Mouse (Mus musculus) fibroblast of lung, adult 2 months (primary cell): ENCODE results near the gene Fkbp2.

ENCODE experiments used
- DNase-seq: peaks from one replicate; pipeline ENCODE4 v3.0.0-alpha.2; 2011; ENCODE audit warnings: low read depth

Fkbp2 gene

GRCm38 (mm10) chr19:6980381-6981093 is at the start of gene Fkbp2:
Fkbp2 (minus strand) TSS chr19:6980501.
- DNase-seq = peak; percentile 95

GRCm38 (mm10) chr19:7029531-7029930 is 49.2 kb upstream of the Fkbp2 start:
- DNase-seq = no peak

- peak; percentile 9 for DNase-seq
Observed at GRCm38 (mm10) chr19:7020224-7020641, 39.9 kb upstream of the Fkbp2 start.

- DNase-seq = no peak
Observed at GRCm38 (mm10) chr19:7019191-7019590, 38.9 kb upstream of the Fkbp2 start, which contains the start of gene Fermt3. Fermt3 (minus strand) TSS chr19:7019469.

GRCm38 (mm10) chr19:7018546-7018945 is 38.2 kb upstream of the Fkbp2 start:
- no peak for DNase-seq

GRCm38 (mm10) chr19:7017541-7018457 is 37.5 kb upstream of the Fkbp2 start:
- DNase-seq = no peak

GRCm38 (mm10) chr19:7014481-7015135 is 34.3 kb upstream of the Fkbp2 start:
- DNase-seq = no peak

GRCm38 (mm10) chr19:7013984-7014383 is 33.7 kb upstream of the Fkbp2 start:
- DNase-seq = no peak

- DNase-seq = no peak
Observed at GRCm38 (mm10) chr19:7012426-7012825, 32.1 kb upstream of the Fkbp2 start.

GRCm38 (mm10) chr19:7006892-7007593 is 26.7 kb upstream of the Fkbp2 start:
- DNase-seq = no peak

- no peak for DNase-seq
Observed at GRCm38 (mm10) chr19:6999360-7000063, 19.2 kb upstream of the Fkbp2 start.

GRCm38 (mm10) chr19:6997721-6998290 is 17.5 kb upstream of the Fkbp2 start:
- DNase-seq = no peak

GRCm38 (mm10) chr19:6996006-6996405 is 15.7 kb upstream of the Fkbp2 start, which contains the start of the genes Nudt22 and Trpt1:
Nudt22 (minus strand) TSS chr19:6996117.
Trpt1 (plus strand) TSS chr19:6996131.
- no peak for DNase-seq

GRCm38 (mm10) chr19:6995255-6995991 is 15.1 kb upstream of the Fkbp2 start:
- no peak for DNase-seq

GRCm38 (mm10) chr19:6994489-6994888 is 14.2 kb upstream of the Fkbp2 start:
- no peak for DNase-seq

- no peak for DNase-seq
Observed at GRCm38 (mm10) chr19:6994002-6994401, 13.7 kb upstream of the Fkbp2 start.

- DNase-seq = no peak
Observed at GRCm38 (mm10) chr19:6993011-6993770, 12.9 kb upstream of the Fkbp2 start.

GRCm38 (mm10) chr19:6992011-6992858 is 11.9 kb upstream of the Fkbp2 start, which contains the start of gene Dnajc4:
Dnajc4 (minus strand) TSS chr19:6992572.
- DNase-seq = peak; percentile 86
